Mouse (Mus musculus) liver, adult 2 months (tissue): ENCODE data around the gene Ccdc113.

Source experiments
- CTCF ChIP-seq: fragments of 200-500 bp; IDR thresholded peaks from 2 replicates; pipeline ENCODE4 v1.5.1; 2011; ENCODE audit warnings: low read depth, low read length, control low read depth
- POLR2A ChIP-seq: fragments of 200-500 bp; IDR thresholded peaks from 2 replicates; pipeline ENCODE4 v1.6.1; 2011; ENCODE audit warnings: low read length, control low read depth; ENCODE audit not compliant: insufficient read depth; ENCODE audit errors: extremely low read depth

- no peak for TF ChIP-seq CTCF
- no peak for TF ChIP-seq POLR2A
These were observed 21.6 kb upstream of the Ccdc113 start for GRCm38 (mm10) chr8:95512257-95512656.
